Mouse (Mus musculus): Measurements from ENCODE around the gene Disp1.

Gene Disp1

GRCm38 (mm10) chr1:183220796-183221718 lies at the start of gene Disp1:
Gene Disp1 (minus strand): TSS chr1:183221522.
- in situ Hi-C loops (cut with MboI; ENCODE audit: low sequenced_read_pairs): no loop called here

GRCm38 (mm10) chr1:183267666-183268065 lies 46.3 kb upstream of the Disp1 start:
- in situ Hi-C loops (cut with MboI; ENCODE audit: low sequenced_read_pairs): no loop called here

- in situ Hi-C loops (cut with MboI; ENCODE audit: low sequenced_read_pairs): no loop called here
Observed at GRCm38 (mm10) chr1:183265921-183266467, 44.7 kb upstream of the Disp1 start.

- in situ Hi-C loops (cut with MboI; ENCODE audit: low sequenced_read_pairs): no loop called here
Observed at GRCm38 (mm10) chr1:183264145-183265008, 43.1 kb upstream of the Disp1 start.

- in situ Hi-C loops (cut with MboI; ENCODE audit: low sequenced_read_pairs): no loop called here
Observed at GRCm38 (mm10) chr1:183252574-183252973, 31.3 kb upstream of the Disp1 start.

- in situ Hi-C loops (cut with MboI; ENCODE audit: low sequenced_read_pairs): no loop called here
Observed at GRCm38 (mm10) chr1:183251818-183252217, 30.5 kb upstream of the Disp1 start.

- in situ Hi-C loops (cut with MboI; ENCODE audit: low sequenced_read_pairs): no loop called here
Observed at GRCm38 (mm10) chr1:183250612-183251011, 29.3 kb upstream of the Disp1 start.

GRCm38 (mm10) chr1:183248144-183248543 lies 26.8 kb upstream of the Disp1 start:
- in situ Hi-C loops (cut with MboI; ENCODE audit: low sequenced_read_pairs): loop anchor here (25.0 kb wide), 1 partner anchor 686 kb away; the partner anchor contains the start of gene Capn8

- in situ Hi-C loops (cut with MboI; ENCODE audit: low sequenced_read_pairs): loop anchor here (25.0 kb wide), 1 partner anchor 681 kb away; the partner anchor contains the start of gene Capn8
Observed at GRCm38 (mm10) chr1:183243293-183243692, 22.0 kb upstream of the Disp1 start.

- in situ Hi-C loops (cut with MboI; ENCODE audit: low sequenced_read_pairs): loop anchor here (25.0 kb wide), 1 partner anchor 676 kb away; the partner anchor contains the start of gene Capn8
Observed at GRCm38 (mm10) chr1:183237901-183238300, 16.6 kb upstream of the Disp1 start.

- in situ Hi-C loops (cut with MboI; ENCODE audit: low sequenced_read_pairs): loop anchor here (25.0 kb wide), 1 partner anchor 674 kb away; the partner anchor contains the start of gene Capn8
Observed at GRCm38 (mm10) chr1:183236460-183236859, 15.1 kb upstream of the Disp1 start.

- in situ Hi-C loops (cut with MboI; ENCODE audit: low sequenced_read_pairs): loop anchor here (25.0 kb wide), 1 partner anchor 671 kb away; the partner anchor contains the start of gene Capn8
Observed at GRCm38 (mm10) chr1:183233679-183234174, 12.4 kb upstream of the Disp1 start.

GRCm38 (mm10) chr1:183232985-183233678 lies 11.8 kb upstream of the Disp1 start:
- in situ Hi-C loops (cut with MboI; ENCODE audit: low sequenced_read_pairs): loop anchor here (25.0 kb wide), 1 partner anchor 671 kb away; the partner anchor contains the start of gene Capn8

- in situ Hi-C loops (cut with MboI; ENCODE audit: low sequenced_read_pairs): loop anchor here (25.0 kb wide), 1 partner anchor 665 kb away; the partner anchor contains the start of gene Capn8
Observed at GRCm38 (mm10) chr1:183227469-183227868, 6.1 kb upstream of the Disp1 start.

- in situ Hi-C loops (cut with MboI; ENCODE audit: low sequenced_read_pairs): no loop called here
Observed at GRCm38 (mm10) chr1:183219021-183219420, 2.3 kb downstream of the Disp1 start.

GRCm38 (mm10) chr1:183216691-183217090 lies 4.6 kb downstream of the Disp1 start:
- in situ Hi-C loops (cut with MboI; ENCODE audit: low sequenced_read_pairs): no loop called here

- in situ Hi-C loops (cut with MboI; ENCODE audit: low sequenced_read_pairs): no loop called here
Observed at GRCm38 (mm10) chr1:183215706-183216105, 5.6 kb downstream of the Disp1 start.

GRCm38 (mm10) chr1:183213850-183214249 lies 7.5 kb downstream of the Disp1 start:
- in situ Hi-C loops (cut with MboI; ENCODE audit: low sequenced_read_pairs): no loop called here

- in situ Hi-C loops (cut with MboI; ENCODE audit: low sequenced_read_pairs): no loop called here
Observed at GRCm38 (mm10) chr1:183212757-183213211, 8.5 kb downstream of the Disp1 start.

GRCm38 (mm10) chr1:183210115-183210514 lies 11.2 kb downstream of the Disp1 start:
- in situ Hi-C loops (cut with MboI; ENCODE audit: low sequenced_read_pairs): no loop called here

Data from CH12F3 (cell line).